Mouse (Mus musculus): Measurements from ENCODE around the gene Zfp184. TPM values are rescaled to one million over a fixed set of nuclear protein-coding genes. Genes with fewer than 3 reads are reported as not detected.

The Zfp184 gene
- polyA plus RNA-seq, 1 experiment from 2014 or later = 25.7 TPM

DNA sequence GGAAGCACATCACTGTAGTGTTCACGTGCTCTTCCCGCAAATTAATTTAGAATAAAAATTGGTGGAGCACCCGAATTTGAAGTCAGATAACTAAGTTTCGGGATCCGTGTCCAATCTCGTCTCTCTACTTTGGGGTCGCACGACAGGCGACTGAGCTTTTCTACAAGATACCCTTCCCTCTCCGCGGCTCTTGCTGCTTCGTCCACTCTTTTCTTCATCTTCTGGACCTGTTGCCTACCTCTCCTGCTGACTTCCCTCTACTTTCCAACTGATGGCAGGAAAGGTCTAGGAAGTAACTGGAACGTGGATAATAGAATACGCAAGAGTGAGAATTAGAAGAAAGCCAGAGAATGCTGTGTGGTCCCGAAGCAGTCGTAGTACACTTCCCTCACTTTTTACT, 26.9 kb upstream of the Zfp184 start:
- Histone ChIP-seq H3K27me3 (ENCODE audit: control insufficient read depth, insufficient read depth, low read length) (peaks cover 17% of the 10 kb centered on the region), H3K9ac (ENCODE audit: low read depth, low read length) (no peak overlapping the region), H3K36me3 (ENCODE audit: control insufficient read depth, insufficient read depth, low read length) (no peaks in the 10 kb centered on the region), H3K9me3 (ENCODE audit: control insufficient read depth, low read length) (no peaks in the 10 kb centered on the region), H3K4me2 (replicated peaks; ENCODE audit: low read depth, low read length) (peak overlapping the region; percentile 69), H3K27ac (ENCODE audit: low read depth, low read length) (no peak overlapping the region), H3K4me3 (ENCODE audit: low read depth, low read length) (peak overlapping the region; percentile 39), H3K4me1 (replicated peaks; ENCODE audit: control insufficient read depth, insufficient read depth, low read length) (no peaks in the 10 kb centered on the region)
- ATAC-seq (ENCODE audit: low FRiP score) = no peak
- WGBS = 0% methylated on average over 16 of the region's 16 CpGs
- peak; percentile 51 for DNase-seq (ENCODE audit: low spot score)

- DNase-seq (ENCODE audit: low spot score) (peak; percentile 84), ATAC-seq (ENCODE audit: low FRiP score) (peak; percentile 86)
- Histone ChIP-seq H3K9me3 (ENCODE audit: control insufficient read depth, low read length) (no peaks in the 10 kb centered on the region), H3K27ac (ENCODE audit: low read depth, low read length) (no peak overlapping the region), H3K4me1 (replicated peaks; ENCODE audit: control insufficient read depth, insufficient read depth, low read length) (no peaks in the 10 kb centered on the region), H3K36me3 (ENCODE audit: control insufficient read depth, insufficient read depth, low read length) (no peaks in the 10 kb centered on the region), H3K9ac (ENCODE audit: low read depth, low read length) (peak overlapping the region; percentile 17; the same call in 1 of the 2 replicates), H3K27me3 (ENCODE audit: control insufficient read depth, insufficient read depth, low read length) (peaks cover 17% of the 10 kb centered on the region), H3K4me2 (replicated peaks; ENCODE audit: low read depth, low read length) (peak overlapping the region; percentile 69), H3K4me3 (ENCODE audit: low read depth, low read length) (peak overlapping the region; percentile 39)
- WGBS = 0% methylated on average over 38 of the region's 38 CpGs
Observed at GRCm38 (mm10) chr13:21918570-21919419, 26.1 kb upstream of the Zfp184 start.

GRCm38 (mm10) chr13:21919836-21920431, 25.0 kb upstream of the Zfp184 start:
- DNase-seq (ENCODE audit: low spot score) = peak; percentile 52
- no peak for ATAC-seq (ENCODE audit: low FRiP score)
- Histone ChIP-seq H3K27me3 (ENCODE audit: control insufficient read depth, insufficient read depth, low read length) (peaks cover 13% of the 10 kb centered on the region), H3K4me1 (replicated peaks; ENCODE audit: control insufficient read depth, insufficient read depth, low read length) (no peaks in the 10 kb centered on the region), H3K36me3 (ENCODE audit: control insufficient read depth, insufficient read depth, low read length) (no peaks in the 10 kb centered on the region), H3K27ac (ENCODE audit: low read depth, low read length) (no peak overlapping the region), H3K9me3 (ENCODE audit: control insufficient read depth, low read length) (no peaks in the 10 kb centered on the region), H3K4me2 (replicated peaks; ENCODE audit: low read depth, low read length) (no peak overlapping the region), H3K4me3 (ENCODE audit: low read depth, low read length) (no peak overlapping the region), H3K9ac (ENCODE audit: low read depth, low read length) (no peak overlapping the region)
- WGBS = 4% methylated on average over 11 of the region's 11 CpGs

DNA sequence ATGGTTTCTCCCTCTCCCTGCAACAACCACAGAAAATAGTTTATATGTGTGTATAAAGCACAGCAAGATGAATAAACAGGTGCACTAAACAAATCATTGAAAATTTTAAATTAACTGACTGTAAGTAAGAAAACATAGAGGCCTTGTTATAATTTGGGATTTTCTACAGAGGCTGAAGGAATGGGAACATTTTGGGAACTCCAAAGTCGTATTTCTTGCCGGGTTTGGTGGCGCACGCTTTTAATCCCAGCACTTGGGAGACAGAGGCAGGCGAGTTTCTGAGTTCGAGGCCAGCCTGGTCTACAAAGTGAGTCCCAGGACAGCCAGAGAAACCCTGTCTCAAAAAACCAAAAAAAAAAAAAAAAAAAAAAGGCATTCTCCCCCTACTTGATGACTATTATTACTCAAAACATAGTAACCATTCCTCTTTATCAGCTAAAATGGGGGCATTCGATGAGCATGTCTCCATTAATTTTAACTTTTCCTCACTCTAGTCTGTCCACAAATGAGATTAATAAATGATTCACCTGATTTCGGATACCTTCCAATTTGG, 24.1 kb upstream of the Zfp184 start:
- H3K9me3 ChIP-seq (ENCODE audit: control insufficient read depth, low read length) = no peaks in the 10 kb centered on the region
- H3K36me3 ChIP-seq (ENCODE audit: control insufficient read depth, insufficient read depth, low read length) = no peaks in the 10 kb centered on the region
- peaks cover 11% of the 10 kb centered on the region for H3K27me3 ChIP-seq (ENCODE audit: control insufficient read depth, insufficient read depth, low read length)
- no peaks in the 10 kb centered on the region for H3K4me1 ChIP-seq (replicated peaks; ENCODE audit: control insufficient read depth, insufficient read depth, low read length)
- no peak overlapping the region for H3K4me3 ChIP-seq (ENCODE audit: low read depth, low read length)
- H3K4me2 ChIP-seq (replicated peaks; ENCODE audit: low read depth, low read length) = no peak overlapping the region
- no peak overlapping the region for H3K9ac ChIP-seq (ENCODE audit: low read depth, low read length)
- no peak overlapping the region for H3K27ac ChIP-seq (ENCODE audit: low read depth, low read length)
- DNase-seq (ENCODE audit: low spot score) (no peak), ATAC-seq (ENCODE audit: low FRiP score) (no peak)
- WGBS = 18% methylated on average over 8 of the region's 8 CpGs

- Histone ChIP-seq H3K36me3 (ENCODE audit: control insufficient read depth, insufficient read depth, low read length) (no peaks in the 10 kb centered on the region), H3K4me3 (ENCODE audit: low read depth, low read length) (no peak overlapping the region), H3K9me3 (ENCODE audit: control insufficient read depth, low read length) (no peaks in the 10 kb centered on the region), H3K4me1 (replicated peaks; ENCODE audit: control insufficient read depth, insufficient read depth, low read length) (no peaks in the 10 kb centered on the region), H3K9ac (ENCODE audit: low read depth, low read length) (no peak overlapping the region), H3K27me3 (ENCODE audit: control insufficient read depth, insufficient read depth, low read length) (peaks cover 2% of the 10 kb centered on the region; the same call in 1 of the 2 replicates), H3K27ac (ENCODE audit: low read depth, low read length) (no peak overlapping the region), H3K4me2 (replicated peaks; ENCODE audit: low read depth, low read length) (no peak overlapping the region)
- DNase-seq (ENCODE audit: low spot score) = no peak
- no peak for ATAC-seq (ENCODE audit: low FRiP score)
Observed at GRCm38 (mm10) chr13:21923417-21923816, 21.5 kb upstream of the Zfp184 start.

DNA sequence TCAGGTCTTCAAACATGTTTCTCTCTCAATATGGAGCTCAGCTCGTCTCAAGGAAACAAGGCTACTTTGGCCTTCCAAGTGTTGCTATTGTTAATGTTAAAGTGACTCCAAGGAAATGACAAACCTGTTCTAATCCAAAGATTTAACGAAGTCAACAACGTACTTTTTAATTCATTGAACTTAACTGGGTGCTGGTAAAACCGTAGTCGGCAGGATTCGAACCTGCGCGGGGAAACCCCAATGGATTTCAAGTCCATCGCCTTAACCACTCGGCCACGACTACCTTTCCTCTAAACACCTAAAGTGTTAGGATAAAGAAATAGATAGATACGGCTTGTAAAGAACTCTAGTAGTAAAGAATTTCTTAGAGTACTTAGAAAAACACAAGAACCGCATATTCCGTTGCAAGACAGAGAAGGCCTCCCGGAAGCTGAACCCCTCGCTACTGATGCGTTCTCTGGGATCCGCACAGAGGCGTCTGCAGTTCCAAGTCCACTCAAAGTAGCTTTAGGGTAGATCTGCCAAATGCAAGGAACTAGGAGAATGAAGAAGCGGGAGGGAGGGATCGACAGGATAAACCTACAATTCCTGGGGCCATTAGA, 20.1 kb upstream of the Zfp184 start:
- DNase-seq (ENCODE audit: low spot score) = peak; percentile 55
- no peaks in the 10 kb centered on the region for H3K9me3 ChIP-seq (ENCODE audit: control insufficient read depth, low read length)
- no peaks in the 10 kb centered on the region for H3K36me3 ChIP-seq (ENCODE audit: control insufficient read depth, insufficient read depth, low read length)
- H3K4me3 ChIP-seq (ENCODE audit: low read depth, low read length) = no peak overlapping the region
- no peak for ATAC-seq (ENCODE audit: low FRiP score)
- no peaks in the 10 kb centered on the region for H3K4me1 ChIP-seq (replicated peaks; ENCODE audit: control insufficient read depth, insufficient read depth, low read length)
- H3K9ac ChIP-seq (ENCODE audit: low read depth, low read length) = no peak overlapping the region
- H3K4me2 ChIP-seq (replicated peaks; ENCODE audit: low read depth, low read length) = peak overlapping the region; percentile 11; the same call in 1 of the 2 replicates
- H3K27me3 ChIP-seq (ENCODE audit: control insufficient read depth, insufficient read depth, low read length) = peaks cover 2% of the 10 kb centered on the region; the same call in 1 of the 2 replicates
- no peak overlapping the region for H3K27ac ChIP-seq (ENCODE audit: low read depth, low read length)
- WGBS = 2% methylated on average over 21 of the region's 21 CpGs

DNA sequence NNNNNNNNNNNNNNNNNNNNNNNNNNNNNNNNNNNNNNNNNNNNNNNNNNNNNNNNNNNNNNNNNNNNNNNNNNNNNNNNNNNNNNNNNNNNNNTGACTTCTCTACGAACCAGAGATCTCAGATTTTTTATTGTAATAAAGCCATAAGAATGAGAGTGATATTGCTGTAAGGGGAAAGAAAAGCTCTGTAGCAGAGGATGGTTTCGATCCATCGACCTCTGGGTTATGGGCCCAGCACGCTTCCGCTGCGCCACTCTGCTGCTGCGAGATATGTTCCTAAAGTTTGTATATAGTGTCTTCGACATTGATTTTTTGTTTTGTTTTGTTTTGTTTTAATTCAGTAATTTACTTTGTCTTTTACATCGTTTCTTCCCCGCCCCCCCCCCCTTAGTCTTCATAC, 13.9 kb upstream of the Zfp184 start:
- H3K9ac ChIP-seq (ENCODE audit: low read depth, low read length) = no peak overlapping the region
- H3K4me2 ChIP-seq (replicated peaks; ENCODE audit: low read depth, low read length) = no peak overlapping the region
- 8% methylated on average over 10 of the region's 10 CpGs for WGBS
- no peaks in the 10 kb centered on the region; the same call in 1 of the 2 replicates for H3K27me3 ChIP-seq (ENCODE audit: control insufficient read depth, insufficient read depth, low read length)
- H3K36me3 ChIP-seq (ENCODE audit: control insufficient read depth, insufficient read depth, low read length) = no peaks in the 10 kb centered on the region
- H3K4me1 ChIP-seq (replicated peaks; ENCODE audit: control insufficient read depth, insufficient read depth, low read length) = no peaks in the 10 kb centered on the region
- no peaks in the 10 kb centered on the region for H3K9me3 ChIP-seq (ENCODE audit: control insufficient read depth, low read length)
- no peak overlapping the region for H3K27ac ChIP-seq (ENCODE audit: low read depth, low read length)
- H3K4me3 ChIP-seq (ENCODE audit: low read depth, low read length) = no peak overlapping the region
- DNase-seq (ENCODE audit: low spot score) (no peak), ATAC-seq (ENCODE audit: low FRiP score) (no peak)

- H3K4me3 ChIP-seq (ENCODE audit: low read depth, low read length) = no peak overlapping the region
- DNase-seq (ENCODE audit: low spot score) = no peak
- ATAC-seq (ENCODE audit: low FRiP score) = no peak
- no peak overlapping the region for H3K27ac ChIP-seq (ENCODE audit: low read depth, low read length)
- H3K4me1 ChIP-seq (replicated peaks; ENCODE audit: control insufficient read depth, insufficient read depth, low read length) = no peaks in the 10 kb centered on the region
- no peaks in the 10 kb centered on the region for H3K27me3 ChIP-seq (ENCODE audit: control insufficient read depth, insufficient read depth, low read length)
- WGBS = 44% methylated on average over 6 of the region's 6 CpGs
- H3K4me2 ChIP-seq (replicated peaks; ENCODE audit: low read depth, low read length) = no peak overlapping the region
- H3K36me3 ChIP-seq (ENCODE audit: control insufficient read depth, insufficient read depth, low read length) = no peaks in the 10 kb centered on the region
- H3K9ac ChIP-seq (ENCODE audit: low read depth, low read length) = no peak overlapping the region
- no peaks in the 10 kb centered on the region for H3K9me3 ChIP-seq (ENCODE audit: control insufficient read depth, low read length)
Observed at GRCm38 (mm10) chr13:21931740-21932139, 13.2 kb upstream of the Zfp184 start.

All from hindbrain, embryonic 11.5 days (tissue).